Mouse (Mus musculus) CD4-positive, CD25-positive, alpha-beta regulatory T cell, adult 2 months (primary cell): ENCODE data around the gene Msi2.

Experiments used
- DNase-seq: peaks from one replicate; pipeline ENCODE4 v3.0.0-alpha.2; 2012; ENCODE audit warnings: low read depth, low spot score

Msi2 gene

GRCm38 (mm10) chr11:88372589-88372988 lies 345.7 kb downstream of the Msi2 start:
- no peak for DNase-seq

GRCm38 (mm10) chr11:88369898-88370297 lies 348.4 kb downstream of the Msi2 start:
- no peak for DNase-seq

GRCm38 (mm10) chr11:88367501-88367900 lies 350.8 kb downstream of the Msi2 start:
- no peak for DNase-seq

GRCm38 (mm10) chr11:88365914-88366540 lies 352.3 kb downstream of the Msi2 start:
- no peak for DNase-seq

- no peak for DNase-seq
These were observed 354.1 kb downstream of the Msi2 start for GRCm38 (mm10) chr11:88364231-88364630.

- no peak for DNase-seq
These were observed 354.8 kb downstream of the Msi2 start for GRCm38 (mm10) chr11:88363481-88363880.

- no peak for DNase-seq
These were observed 358.6 kb downstream of the Msi2 start for GRCm38 (mm10) chr11:88359736-88360135.

GRCm38 (mm10) chr11:88357325-88357724 lies 361.0 kb downstream of the Msi2 start:
- no peak for DNase-seq

- no peak for DNase-seq
These were observed 361.6 kb downstream of the Msi2 start for GRCm38 (mm10) chr11:88356598-88357290.

- no peak for DNase-seq
These were observed 362.3 kb downstream of the Msi2 start for GRCm38 (mm10) chr11:88356016-88356415.

- no peak for DNase-seq
These were observed 363.5 kb downstream of the Msi2 start for GRCm38 (mm10) chr11:88354771-88355170.

- DNase-seq: no peak
These were observed 366.4 kb downstream of the Msi2 start for GRCm38 (mm10) chr11:88351722-88352473.

- no peak for DNase-seq
These were observed 369.6 kb downstream of the Msi2 start for GRCm38 (mm10) chr11:88348690-88349089.

GRCm38 (mm10) chr11:88348056-88348455 lies 370.3 kb downstream of the Msi2 start:
- no peak for DNase-seq

- no peak for DNase-seq
These were observed 372.2 kb downstream of the Msi2 start for GRCm38 (mm10) chr11:88346066-88346465.

- no peak for DNase-seq
These were observed 380.4 kb downstream of the Msi2 start for GRCm38 (mm10) chr11:88337926-88338325.

GRCm38 (mm10) chr11:88334893-88335292 lies 383.4 kb downstream of the Msi2 start:
- no peak for DNase-seq

GRCm38 (mm10) chr11:88332309-88332934 lies 385.9 kb downstream of the Msi2 start:
- DNase-seq: no peak

- DNase-seq: no peak
These were observed 386.6 kb downstream of the Msi2 start for GRCm38 (mm10) chr11:88331722-88332121.

- no peak for DNase-seq
These were observed 387.5 kb downstream of the Msi2 start for GRCm38 (mm10) chr11:88330799-88331198.

- no peak for DNase-seq
These were observed 389.3 kb downstream of the Msi2 start for GRCm38 (mm10) chr11:88328813-88329595.
